Mouse (Mus musculus): ENCODE measurements around the gene Myocd. TPM values are rescaled to one million over a fixed set of nuclear protein-coding genes. Genes with fewer than 3 reads are reported as not detected.

The Myocd gene
- total RNA-seq, 1 experiment from 2014 or later = 1.6 TPM

- DNase-seq = peak; percentile 37
These were observed 54.7 kb downstream of the Myocd start for GRCm38 (mm10) chr11:65214954-65215629.

- DNase-seq = no peak
These were observed 56.0 kb downstream of the Myocd start for GRCm38 (mm10) chr11:65213806-65214205.

GRCm38 (mm10) chr11:65211701-65212100 lies 58.1 kb downstream of the Myocd start:
- DNase-seq = no peak

GRCm38 (mm10) chr11:65209441-65209840 lies 60.3 kb downstream of the Myocd start:
- DNase-seq = peak; percentile 40

- no peak for DNase-seq
These were observed 64.5 kb downstream of the Myocd start for GRCm38 (mm10) chr11:65205306-65205705.

GRCm38 (mm10) chr11:65204651-65205050 lies 65.1 kb downstream of the Myocd start:
- DNase-seq = no peak

GRCm38 (mm10) chr11:65203020-65203419 lies 66.8 kb downstream of the Myocd start:
- DNase-seq = no peak

GRCm38 (mm10) chr11:65202236-65202635 lies 67.6 kb downstream of the Myocd start:
- DNase-seq = no peak

GRCm38 (mm10) chr11:65198026-65198425 lies 71.8 kb downstream of the Myocd start:
- DNase-seq = no peak

- peak; percentile 79 for DNase-seq
These were observed 72.5 kb downstream of the Myocd start for GRCm38 (mm10) chr11:65197280-65197679.

- DNase-seq = no peak
These were observed 82.8 kb downstream of the Myocd start for GRCm38 (mm10) chr11:65186974-65187373.

GRCm38 (mm10) chr11:65185114-65185513 lies 84.7 kb downstream of the Myocd start:
- DNase-seq = no peak

- DNase-seq = peak; percentile 13
These were observed 99.6 kb downstream of the Myocd start for GRCm38 (mm10) chr11:65170121-65170750.

- peak; percentile 82 for DNase-seq
These were observed 107.0 kb downstream of the Myocd start, which contains the start of gene Arhgap44 for GRCm38 (mm10) chr11:65162767-65163120. Arhgap44 (minus strand) TSS chr11:65162961.

GRCm38 (mm10) chr11:65161881-65162766 lies 107.7 kb downstream of the Myocd start:
- no peak for DNase-seq

GRCm38 (mm10) chr11:65160991-65161880 lies 108.6 kb downstream of the Myocd start:
- no peak for DNase-seq

- DNase-seq = no peak
These were observed 110.0 kb downstream of the Myocd start, which contains the start of gene 1700086D15Rik for GRCm38 (mm10) chr11:65159791-65160190. 1700086D15Rik (minus strand) TSS chr11:65159891.

- no peak for DNase-seq
These were observed 111.2 kb downstream of the Myocd start for GRCm38 (mm10) chr11:65158658-65158990.

- no peak for DNase-seq
These were observed 111.7 kb downstream of the Myocd start for GRCm38 (mm10) chr11:65157966-65158657.

- DNase-seq = no peak
These were observed 116.8 kb downstream of the Myocd start for GRCm38 (mm10) chr11:65153006-65153405.

- no peak for DNase-seq
These were observed 121.3 kb downstream of the Myocd start for GRCm38 (mm10) chr11:65148441-65148840.
